Mouse (Mus musculus) MEL (cell line): Measurements from ENCODE around the gene Lima1. TPM values are rescaled to one million over a fixed set of nuclear protein-coding genes. Genes with fewer than 3 reads are reported as not detected.

Experiments used
- DNase-seq: peaks from one replicate; pipeline ENCODE4 v3.0.0; 2011; ENCODE audit warnings: low read depth, low spot score
- H3K27ac ChIP-seq: 2 replicates; pipeline ENCODE4 v1.5.1; 2012; ENCODE audit warnings: low read depth, mild to moderate bottlenecking, control low read depth, low read length, moderate library complexity; ENCODE audit not compliant: control insufficient read depth
- H3K27me3 ChIP-seq, 2 experiments: fragments of 150-350 bp in 1 of 2; sonication (generic) in 1 of 2; 2 replicates each; pipeline ENCODE4 v1.6.1; 2012; ENCODE audit warnings: low read length in 2 of 2, mild to moderate bottlenecking in 2 of 2, improper control_type of control experiment in 1 of 2, moderate library complexity in 1 of 2; ENCODE audit not compliant: insufficient read depth in 2 of 2, control insufficient read depth in 1 of 2
- H3K36me3 ChIP-seq, 2 experiments: 2 replicates each; pipeline ENCODE4 v1.6.1; 2012 to 2014; ENCODE audit warnings: low read length in 2 of 2, improper control_type of control experiment in 1 of 2, inconsistent platforms in 1 of 2, mild to moderate bottlenecking in 1 of 2; ENCODE audit not compliant: insufficient read depth in 2 of 2, control insufficient read depth in 1 of 2
- H3K4me1 ChIP-seq, 2 experiments: fragments of 150-350 bp in 1 of 2; sonication (generic) in 1 of 2; 2 replicates each; pipeline ENCODE4 v1.6.1; 2012; ENCODE audit warnings: low read length in 2 of 2, improper control_type of control experiment in 1 of 2, mild to moderate bottlenecking in 1 of 2; ENCODE audit not compliant: insufficient read depth in 2 of 2, control insufficient read depth in 1 of 2
- H3K4me3 ChIP-seq, 2 experiments: fragments of 150-350 bp in 1 of 2; sonication (generic) in 1 of 2; 2 replicates each; pipeline ENCODE4 v1.5.1; 2012; ENCODE audit warnings: low read depth in 2 of 2, low read length in 2 of 2, mild to moderate bottlenecking in 2 of 2, moderate library complexity in 2 of 2, control low read depth in 1 of 2, improper control_type of control experiment in 1 of 2; ENCODE audit not compliant: control insufficient read depth in 1 of 2, insufficient read depth in 1 of 2
- H3K79me2 ChIP-seq: 2 replicates; pipeline ENCODE4 v1.6.1; 2012; ENCODE audit warnings: mild to moderate bottlenecking, low read length, moderate library complexity; ENCODE audit not compliant: control insufficient read depth, poor library complexity, insufficient read depth
- H3K9ac ChIP-seq: 2 replicates; pipeline ENCODE4 v1.6.1; 2012; ENCODE audit warnings: low read depth, mild to moderate bottlenecking, control low read depth, low read length, moderate library complexity; ENCODE audit not compliant: control insufficient read depth, poor library complexity, severe bottlenecking
- H3K9me3 ChIP-seq: fragments of 150-350 bp; sonication (generic); replicated peaks from 2 replicates; pipeline ENCODE4 v1.6.1; 2012; ENCODE audit warnings: mild to moderate bottlenecking, low read length, improper control_type of control experiment, moderate library complexity; ENCODE audit not compliant: insufficient read depth
- BHLHE40 ChIP-seq: IDR thresholded peaks from 2 replicates; pipeline ENCODE4 v1.6.1; 2012; ENCODE audit warnings: low read depth, mild to moderate bottlenecking, inconsistent platforms, low read length, improper control_type of control experiment, borderline replicate concordance
- CTCF ChIP-seq, 3 experiments: IDR thresholded peaks in 2 of 3; conservative IDR thresholded peaks in 1 of 3; 2 replicates each; pipeline ENCODE4 v1.5.1; 2011 to 2012; ENCODE audit warnings: low read length in 3 of 3, low read depth in 2 of 3, mild to moderate bottlenecking in 2 of 3, improper control_type of control experiment in 1 of 3, inconsistent platforms in 1 of 3, mixed read lengths in 1 of 3, moderate library complexity in 1 of 3; ENCODE audit not compliant: control insufficient read depth in 1 of 3, insufficient read depth in 1 of 3, poor library complexity in 1 of 3, severe bottlenecking in 1 of 3
- EP300 ChIP-seq, 2 experiments: IDR thresholded peaks; 2 replicates each; pipeline ENCODE4 v1.6.1; 2011; ENCODE audit warnings: improper control_type of control experiment in 2 of 2, low read length in 2 of 2, low read depth in 1 of 2, mild to moderate bottlenecking in 1 of 2
- MAFK ChIP-seq: IDR thresholded peaks from 2 replicates; pipeline ENCODE4 v1.6.1; 2011; ENCODE audit warnings: low read depth, mild to moderate bottlenecking, low read length, improper control_type of control experiment, borderline replicate concordance
- MAZ ChIP-seq: IDR thresholded peaks from 2 replicates; pipeline ENCODE4 v1.6.1; 2012; ENCODE audit warnings: low read depth, mild to moderate bottlenecking, inconsistent platforms, low read length, improper control_type of control experiment
- MYC ChIP-seq: IDR thresholded peaks from 2 replicates; pipeline ENCODE4 v1.6.1; 2011; ENCODE audit warnings: low read depth, mild to moderate bottlenecking, low read length, improper control_type of control experiment, moderate library complexity
- NRF1 ChIP-seq: IDR thresholded peaks from 2 replicates; pipeline ENCODE4 v1.6.1; 2014; ENCODE audit warnings: low read depth, mild to moderate bottlenecking, inconsistent platforms, low read length, improper control_type of control experiment, moderate library complexity; ENCODE audit not compliant: poor library complexity, insufficient read depth, severe bottlenecking
- POLR2AphosphoS2 ChIP-seq: IDR thresholded peaks from 2 replicates; pipeline ENCODE4 v1.6.1; 2011; ENCODE audit warnings: low read length, improper control_type of control experiment
- POLR2AphosphoS5 ChIP-seq: IDR thresholded peaks from 2 replicates; pipeline ENCODE4 v1.6.1; 2012; ENCODE audit warnings: low read depth, borderline replicate concordance, mild to moderate bottlenecking, inconsistent platforms, low read length, moderate library complexity, mixed read lengths
- RAD21 ChIP-seq: IDR thresholded peaks from 2 replicates; pipeline ENCODE4 v1.6.1; 2011; ENCODE audit warnings: mild to moderate bottlenecking, low read depth, low read length, improper control_type of control experiment
- SIN3A ChIP-seq: IDR thresholded peaks from 2 replicates; pipeline ENCODE4 v1.6.1; 2012; ENCODE audit warnings: low read length, improper control_type of control experiment, inconsistent platforms
- SMC3 ChIP-seq: IDR thresholded peaks from 2 replicates; pipeline ENCODE4 v1.6.1; 2011; ENCODE audit warnings: low read depth, low read length, improper control_type of control experiment
- UBTF ChIP-seq: IDR thresholded peaks from 2 replicates; pipeline ENCODE4 v1.6.1; 2012; ENCODE audit warnings: low read depth, mild to moderate bottlenecking, inconsistent platforms, low read length, improper control_type of control experiment, moderate library complexity, borderline replicate concordance; ENCODE audit not compliant: insufficient read depth
- USF2 ChIP-seq, 2 experiments: IDR thresholded peaks; 2 replicates each; pipeline ENCODE4 v1.6.1; 2011 to 2012; ENCODE audit warnings: improper control_type of control experiment in 2 of 2, low read length in 2 of 2, borderline replicate concordance in 1 of 2, inconsistent platforms in 1 of 2, low read depth in 1 of 2, mild to moderate bottlenecking in 1 of 2; ENCODE audit not compliant: insufficient read depth in 1 of 2
- ZNF384 ChIP-seq: IDR thresholded peaks from 2 replicates; pipeline ENCODE4 v1.6.1; 2012; ENCODE audit warnings: low read depth, mild to moderate bottlenecking, inconsistent platforms, low read length, improper control_type of control experiment
- polyA plus RNA-seq, 2 experiments: library from polyadenylated mRNA; stranded (reverse) in 1 of 2; unstranded in 1 of 2; fragments of >175 nt in 1 of 2; fragments of >200 nt in 1 of 2; gene quantifications; 2 replicates each; pipeline versions ENCODE4 v1.2.1 to v1.2.4; 2012; ENCODE audit warnings: low replicate concordance in 2 of 2, low read depth in 1 of 2; ENCODE audit not compliant: insufficient read length in 2 of 2, insufficient read depth in 1 of 2, missing spikeins in 1 of 2
- total RNA-seq: library from RNA; depleted of rRNA; stranded (reverse); fragments of 300-350 nt; gene quantifications from 2 replicates; pipeline ENCODE4 v1.2.3, GENCODE M21; 2012

Lima1 gene
- total and polyA plus RNA-seq, 3 experiments = 1.1 to 7.9 TPM; not detected in 1

GRCm38 (mm10) chr15:99839910-99840309 lies 35.3 kb downstream of the Lima1 start:
- H3K27me3 ChIP-seq = peaks cover 21 to 32% of the 10 kb centered on the region in 2 experiments
- no peaks in the 10 kb centered on the region for H3K9me3 ChIP-seq
- H3K36me3 ChIP-seq = no peaks in the 10 kb centered on the region; a peak in 1 of 4 replicates
- no peak for DNase-seq
- no peak overlapping the region for H3K27ac ChIP-seq
- no peak overlapping the region for H3K9ac ChIP-seq
- H3K4me1 ChIP-seq = no peaks in the 10 kb centered on the region
- H3K79me2 ChIP-seq = no peaks in the 10 kb centered on the region
- H3K4me3 ChIP-seq = no peak overlapping the region
- no peak for TF ChIP-seq POLR2AphosphoS2
- peak; percentile 41 for TF ChIP-seq SMC3
- TF ChIP-seq CTCF (IDR thresholded peaks at IDR 0.05 in 2 of 3, conservative IDR thresholded peaks at IDR 0.05 in 1 of 3; ENCODE audit: control insufficient read depth in 1 of 3, insufficient read depth in 1 of 3, low read depth in 2 of 3, low read length in 3 of 3, poor library complexity in 1 of 3, severe bottlenecking in 1 of 3) = peak in 1 of 3 experiments; percentile 51; a peak in 2 of 6 replicates
- peak; percentile 35 for TF ChIP-seq RAD21
- TF ChIP-seq ZNF384 = peak; percentile 94

DNA sequence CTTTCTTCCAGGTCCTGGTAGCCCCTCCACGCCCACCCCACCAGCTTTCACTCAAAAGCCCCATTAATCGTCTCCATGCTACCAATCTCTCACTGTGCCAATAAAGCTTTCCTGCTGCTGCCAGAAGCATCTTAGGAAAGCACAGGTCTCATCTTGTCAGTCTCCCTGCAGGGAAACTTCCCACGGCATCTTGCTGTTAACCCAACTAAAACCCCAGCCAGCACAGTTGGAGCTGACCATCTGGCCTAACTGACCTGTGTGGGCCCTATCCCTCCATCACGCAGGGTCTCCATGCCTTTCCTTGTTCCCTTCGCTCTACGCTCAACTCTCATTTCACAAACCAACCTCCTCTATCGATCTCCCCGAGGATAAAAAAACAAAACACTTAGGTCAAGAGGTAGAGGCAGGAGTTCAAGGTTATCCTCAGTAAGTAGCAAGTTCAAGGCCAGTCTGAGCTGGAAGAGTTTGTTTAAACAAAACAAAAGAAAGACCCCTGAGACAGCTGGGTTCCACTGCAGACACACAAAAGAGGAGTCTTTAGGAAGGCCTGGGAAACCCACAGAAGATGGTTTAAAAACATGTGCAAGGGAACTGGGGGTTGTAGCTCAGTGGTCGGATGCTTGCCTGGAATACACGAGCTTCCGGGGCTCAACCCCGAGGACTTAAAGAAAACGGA lies 36.0 kb downstream of the Lima1 start:
- H3K4me3 ChIP-seq = no peak overlapping the region
- H3K27ac ChIP-seq = no peak overlapping the region
- no peaks in the 10 kb centered on the region for H3K9me3 ChIP-seq
- H3K9ac ChIP-seq = no peak overlapping the region
- H3K36me3 ChIP-seq = no peaks in the 10 kb centered on the region; a peak in 1 of 4 replicates
- no peak for DNase-seq
- H3K27me3 ChIP-seq = peaks cover 22 to 35% of the 10 kb centered on the region in 2 experiments
- H3K4me1 ChIP-seq = no peaks in the 10 kb centered on the region
- TF ChIP-seq SIN3A (no peak), MYC (no peak), MAFK (no peak), POLR2AphosphoS5 (no peak), CTCF (IDR thresholded peaks at IDR 0.05 in 2 of 3, conservative IDR thresholded peaks at IDR 0.05 in 1 of 3; ENCODE audit: control insufficient read depth in 1 of 3, insufficient read depth in 1 of 3, low read depth in 2 of 3, low read length in 3 of 3, poor library complexity in 1 of 3, severe bottlenecking in 1 of 3) (no peak), RAD21 (no peak), UBTF (no peak), EP300 (IDR thresholded peaks at IDR 0.05; ENCODE audit: low read depth in 1 of 2, low read length in 2 of 2) (no peak), USF2 (IDR thresholded peaks at IDR 0.05; ENCODE audit: borderline replicate concordance in 1 of 2, insufficient read depth in 1 of 2, low read depth in 1 of 2, low read length in 2 of 2) (no peak), BHLHE40 (no peak), MAZ (no peak), NRF1 (no peak)
- H3K79me2 ChIP-seq = no peaks in the 10 kb centered on the region
